Mouse (Mus musculus) heart, embryonic 12.5 days (tissue): ENCODE results near the gene Ncoa5. TPM values are rescaled to one million over a fixed set of nuclear protein-coding genes. Genes with fewer than 3 reads are reported as not detected.

ENCODE experiments used
- ATAC-seq: fragments of 200-750 bp; cut with Nextera tagmentation; 2 replicates; pipeline ENCODE4 v1.8.0; 2017; ENCODE audit warnings: moderate TSS enrichment, moderate library complexity; ENCODE audit not compliant: insufficient number of reproducible peaks, low FRiP score
- H3K27ac ChIP-seq: fragments of 300-500 bp; sonication (generic); 2 replicates; pipeline ENCODE4 v1.5.1; 2016; ENCODE audit warnings: mild to moderate bottlenecking, moderate library complexity; ENCODE audit not compliant: poor library complexity, severe bottlenecking
- H3K27me3 ChIP-seq: fragments of 300-500 bp; sonication (generic); replicated peaks from 2 replicates; pipeline ENCODE4 v1.6.1; 2016; ENCODE audit warnings: mild to moderate bottlenecking, moderate library complexity
- H3K36me3 ChIP-seq: fragments of 300-500 bp; sonication (generic); 2 replicates; pipeline ENCODE4 v1.6.1; 2016; ENCODE audit warnings: mild to moderate bottlenecking, moderate library complexity
- H3K4me1 ChIP-seq: fragments of 300-500 bp; sonication (generic); replicated peaks from 2 replicates; pipeline ENCODE4 v1.6.1; 2016; ENCODE audit warnings: mild to moderate bottlenecking
- H3K4me2 ChIP-seq: fragments of 300-500 bp; sonication (generic); 2 replicates; pipeline ENCODE4 v1.6.1; 2016; ENCODE audit warnings: mild to moderate bottlenecking, moderate library complexity
- H3K4me3 ChIP-seq: fragments of 300-500 bp; sonication (generic); 2 replicates; pipeline ENCODE4 v1.5.1; 2016; ENCODE audit warnings: mild to moderate bottlenecking
- H3K9ac ChIP-seq: fragments of 300-500 bp; sonication (generic); 2 replicates; pipeline ENCODE4 v1.6.1; 2016; ENCODE audit warnings: mild to moderate bottlenecking, moderate library complexity
- H3K9me3 ChIP-seq: fragments of 300-500 bp; sonication (generic); replicated peaks from 2 replicates; pipeline ENCODE4 v1.6.1; 2016; ENCODE audit warnings: mild to moderate bottlenecking, moderate library complexity
- WGBS: fragments of 180-500 bp; shearing (Covaris S2); methylation state at CpG from one replicate; pipeline ENCODE4 v1.1.7; 2016; 5-methylcytosine and 5-hydroxymethylcytosine counted together
- polyA plus RNA-seq: library from polyadenylated mRNA; unstranded; fragments of >200 nt; fragmentation: Nextera tagmentation; extraction: Ambion mirVana; gene quantifications from 2 replicates; pipeline ENCODE4 v1.2.1, GENCODE M21; 2016

Gene Ncoa5
- polyA plus RNA-seq, 1 experiment from 2014 or later = 50.6 TPM

GRCm38 (mm10) chr2:165043729-165044128 is 9.1 kb upstream of the Ncoa5 start:
- ATAC-seq = no peak
- H3K4me2 ChIP-seq = no peak overlapping the region
- no peak overlapping the region for H3K27ac ChIP-seq
- no peak overlapping the region for H3K9ac ChIP-seq
- H3K4me1 ChIP-seq = no peaks in the 10 kb centered on the region
- no peaks in the 10 kb centered on the region for H3K36me3 ChIP-seq
- no peaks in the 10 kb centered on the region for H3K9me3 ChIP-seq
- H3K4me3 ChIP-seq = no peak overlapping the region
- H3K27me3 ChIP-seq = no peaks in the 10 kb centered on the region
- WGBS = 62% methylated on average over 2 of the region's 2 CpGs

DNA sequence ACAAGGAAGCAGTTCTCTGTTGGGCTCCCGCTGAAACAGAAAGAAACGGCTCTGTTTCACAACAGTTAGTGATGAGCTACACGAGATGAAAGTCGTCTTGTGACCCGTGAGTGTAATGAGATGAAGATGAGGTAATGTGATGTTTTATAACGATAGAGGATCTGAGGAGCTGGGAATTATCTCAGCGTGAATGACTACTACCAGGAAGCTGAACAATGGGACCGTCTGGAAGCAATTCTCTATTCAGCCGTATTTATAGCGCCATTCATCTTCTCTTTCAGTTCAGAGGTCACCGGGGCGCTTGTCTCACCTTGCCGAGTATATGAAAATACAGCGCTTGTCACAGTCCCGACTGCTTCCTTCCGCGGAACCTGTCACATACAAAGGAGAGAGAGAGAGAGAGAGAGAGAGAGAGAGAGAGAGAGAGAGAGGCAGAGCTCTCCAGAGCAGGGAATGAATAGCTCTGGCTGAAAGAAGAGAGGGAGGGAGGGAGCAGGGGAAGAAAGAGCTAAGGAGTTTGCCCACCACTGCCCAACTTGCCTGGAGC is 8.5 kb upstream of the Ncoa5 start:
- Histone ChIP-seq H3K9me3 (no peaks in the 10 kb centered on the region), H3K9ac (no peak overlapping the region), H3K36me3 (no peaks in the 10 kb centered on the region), H3K4me2 (peak overlapping the region; percentile 4; the same call in 1 of the 2 replicates), H3K4me1 (no peaks in the 10 kb centered on the region), H3K27me3 (no peaks in the 10 kb centered on the region), H3K27ac (no peak overlapping the region), H3K4me3 (no peak overlapping the region)
- no peak for ATAC-seq
- WGBS = 36% methylated on average over 17 of the region's 17 CpGs

DNA sequence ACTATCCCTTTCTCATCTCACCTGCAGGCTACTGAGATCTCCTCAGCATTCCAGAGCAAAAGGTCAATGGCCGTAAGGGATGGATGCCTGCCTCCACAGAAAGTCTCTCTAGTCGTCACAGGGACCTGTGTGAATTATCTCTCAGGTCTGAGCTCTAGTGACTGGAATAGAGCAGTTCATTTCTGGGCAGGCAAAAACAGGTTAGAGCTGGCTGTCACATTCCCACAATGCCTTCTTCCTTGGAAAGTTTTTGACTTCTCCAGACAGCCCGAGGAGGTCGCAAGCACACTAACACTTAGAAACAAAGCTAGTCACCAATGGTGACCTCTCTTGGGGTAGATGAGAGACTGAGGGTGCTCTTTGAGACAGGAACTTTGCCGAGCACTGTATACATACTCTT is 7.5 kb upstream of the Ncoa5 start:
- 63% methylated on average over 5 of the region's 5 CpGs for WGBS

GRCm38 (mm10) chr2:165037415-165037814 is 2.7 kb upstream of the Ncoa5 start:
- Histone ChIP-seq H3K27me3 (no peaks in the 10 kb centered on the region), H3K36me3 (no peaks in the 10 kb centered on the region), H3K4me2 (no peak overlapping the region), H3K4me3 (no peak overlapping the region), H3K4me1 (peaks cover 17% of the 10 kb centered on the region), H3K27ac (no peak overlapping the region), H3K9me3 (no peaks in the 10 kb centered on the region), H3K9ac (no peak overlapping the region)
- WGBS = 57% methylated on average over 4 of the region's 4 CpGs
- ATAC-seq = no peak

More for the DNA sequence above, 7.5 kb upstream of the Ncoa5 start:
- Histone ChIP-seq H3K4me1 (no peaks in the 10 kb centered on the region), H3K4me3 (no peak overlapping the region), H3K4me2 (no peak overlapping the region), H3K9me3 (no peaks in the 10 kb centered on the region), H3K9ac (no peak overlapping the region), H3K27me3 (no peaks in the 10 kb centered on the region), H3K36me3 (no peaks in the 10 kb centered on the region), H3K27ac (no peak overlapping the region)
- no peak for ATAC-seq

GRCm38 (mm10) chr2:165035058-165035431 is 378 bp upstream of the Ncoa5 start:
- H3K27me3 ChIP-seq = no peaks in the 10 kb centered on the region
- no peaks in the 10 kb centered on the region for H3K9me3 ChIP-seq
- peaks cover 19% of the 10 kb centered on the region for H3K4me1 ChIP-seq
- H3K9ac ChIP-seq = no peak overlapping the region
- H3K4me2 ChIP-seq = peak overlapping the region; percentile 81
- no peak overlapping the region for H3K27ac ChIP-seq
- ATAC-seq = no peak
- no peaks in the 10 kb centered on the region for H3K36me3 ChIP-seq
- peak overlapping the region; percentile 85 for H3K4me3 ChIP-seq
- whole genome bisulfite sequencing = 46% methylated on average over 5 of the region's 5 CpGs

DNA sequence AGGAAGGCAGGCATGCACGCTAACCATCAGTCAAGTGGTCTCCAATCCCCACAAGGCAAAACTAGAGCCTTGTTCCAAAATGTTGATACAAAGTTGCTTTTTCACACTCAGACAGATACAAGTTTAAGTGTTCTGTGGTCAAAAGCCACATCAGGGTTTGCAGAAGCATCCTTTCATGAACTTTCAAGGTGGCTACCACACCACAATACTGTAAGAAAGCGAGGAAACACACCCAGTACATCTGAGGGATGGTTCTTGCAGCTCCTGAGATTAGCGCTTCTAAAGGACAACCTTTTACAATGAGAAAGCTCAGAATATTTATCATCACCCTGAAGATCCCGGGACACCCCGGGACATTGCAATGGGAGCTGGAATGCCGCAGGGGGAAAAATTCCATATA is 1.4 kb downstream of the Ncoa5 start:
- H3K4me3 ChIP-seq = peak overlapping the region; percentile 85
- no peaks in the 10 kb centered on the region for H3K9me3 ChIP-seq
- H3K36me3 ChIP-seq = no peaks in the 10 kb centered on the region
- peak overlapping the region; percentile 92 for H3K9ac ChIP-seq
- 43% methylated on average over 6 of the region's 6 CpGs for WGBS
- no peaks in the 10 kb centered on the region for H3K27me3 ChIP-seq
- peak overlapping the region; percentile 81 for H3K4me2 ChIP-seq
- H3K27ac ChIP-seq = no peak overlapping the region
- ATAC-seq = no peak
- peaks cover 24% of the 10 kb centered on the region for H3K4me1 ChIP-seq

DNA sequence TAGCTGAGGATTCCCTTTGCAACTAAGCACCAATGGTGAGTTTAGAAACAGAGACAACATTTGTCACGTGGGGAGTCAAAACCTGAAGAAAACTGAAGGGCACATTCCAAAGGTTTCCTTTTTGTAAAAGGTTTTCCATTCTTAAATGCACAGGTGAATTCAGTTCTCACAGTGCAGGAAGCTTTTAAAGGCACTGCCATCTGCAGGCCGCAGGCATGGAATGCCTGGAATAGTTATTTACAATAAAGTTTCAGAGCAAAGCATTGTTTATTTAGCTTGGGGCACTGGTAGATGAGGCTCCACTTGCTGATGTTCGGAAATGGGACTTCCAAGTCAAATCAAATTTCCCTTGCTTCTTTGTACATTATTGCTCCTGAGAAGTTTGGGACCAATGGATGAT is 2.1 kb downstream of the Ncoa5 start:
- no peak overlapping the region for H3K4me3 ChIP-seq
- no peaks in the 10 kb centered on the region for H3K9me3 ChIP-seq
- H3K36me3 ChIP-seq = no peaks in the 10 kb centered on the region
- H3K27me3 ChIP-seq = no peaks in the 10 kb centered on the region
- WGBS = 64% methylated on average over 3 of the region's 3 CpGs
- no peak overlapping the region for H3K27ac ChIP-seq
- ATAC-seq = no peak
- peaks cover 27% of the 10 kb centered on the region for H3K4me1 ChIP-seq
- H3K9ac ChIP-seq = no peak overlapping the region
- H3K4me2 ChIP-seq = no peak overlapping the region

- no peak overlapping the region for H3K4me3 ChIP-seq
- H3K9me3 ChIP-seq = no peaks in the 10 kb centered on the region
- 81% methylated on average over 1 of the region's 1 CpGs for WGBS
- peaks cover 8% of the 10 kb centered on the region for H3K36me3 ChIP-seq
- no peak for ATAC-seq
- H3K4me1 ChIP-seq = peaks cover 14% of the 10 kb centered on the region; the same call in 1 of the 2 replicates
- H3K27me3 ChIP-seq = no peaks in the 10 kb centered on the region
- no peak overlapping the region for H3K9ac ChIP-seq
- H3K27ac ChIP-seq = no peak overlapping the region
- H3K4me2 ChIP-seq = no peak overlapping the region
Observed at GRCm38 (mm10) chr2:165027163-165027562, 7.5 kb downstream of the Ncoa5 start.

DNA sequence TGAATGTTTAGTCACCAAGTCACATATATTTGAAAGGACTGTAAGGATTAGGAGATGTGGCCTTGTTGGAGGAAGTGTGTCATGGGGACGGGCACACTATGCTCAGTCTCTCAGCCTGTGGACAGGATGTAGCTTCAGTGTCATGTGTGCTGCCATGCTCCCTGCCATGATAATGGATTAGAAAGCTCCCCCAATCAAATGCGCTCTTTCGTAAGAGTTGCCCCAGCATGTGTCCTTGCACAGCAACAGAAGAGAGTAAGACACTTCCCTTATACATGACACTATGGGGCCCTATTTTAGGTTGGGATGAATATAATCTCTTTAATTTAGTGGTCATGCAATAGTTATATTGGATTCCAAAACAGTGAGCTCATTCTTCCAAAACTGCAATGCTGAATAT is 14.2 kb downstream of the Ncoa5 start:
- Histone ChIP-seq H3K9me3 (no peaks in the 10 kb centered on the region), H3K9ac (no peak overlapping the region), H3K4me3 (no peak overlapping the region), H3K27ac (no peak overlapping the region), H3K4me1 (no peaks in the 10 kb centered on the region), H3K36me3 (peaks cover 25% of the 10 kb centered on the region), H3K27me3 (no peaks in the 10 kb centered on the region), H3K4me2 (no peak overlapping the region)
- ATAC-seq = no peak
- 84% methylated on average over 3 of the region's 3 CpGs for WGBS

- no peak for ATAC-seq
- H3K36me3 ChIP-seq = peaks cover 41% of the 10 kb centered on the region
Observed at GRCm38 (mm10) chr2:165014935-165015334, 19.7 kb downstream of the Ncoa5 start.

GRCm38 (mm10) chr2:165010351-165010750 is 24.3 kb downstream of the Ncoa5 start:
- no peak overlapping the region for H3K27ac ChIP-seq
- peaks cover 81% of the 10 kb centered on the region for H3K36me3 ChIP-seq
- no peaks in the 10 kb centered on the region for H3K27me3 ChIP-seq
- 68% methylated on average over 10 of the region's 10 CpGs for WGBS
- no peaks in the 10 kb centered on the region for H3K4me1 ChIP-seq
- H3K9ac ChIP-seq = no peak overlapping the region
- H3K4me3 ChIP-seq = no peak overlapping the region
- no peaks in the 10 kb centered on the region for H3K9me3 ChIP-seq
- H3K4me2 ChIP-seq = no peak overlapping the region
- no peak for ATAC-seq

More at GRCm38 (mm10) chr2:165014935-165015334, 19.7 kb downstream of the Ncoa5 start:
- Histone ChIP-seq H3K27ac (no peak overlapping the region), H3K9ac (no peak overlapping the region), H3K4me2 (no peak overlapping the region), H3K9me3 (no peaks in the 10 kb centered on the region), H3K27me3 (no peaks in the 10 kb centered on the region), H3K4me3 (no peak overlapping the region), H3K4me1 (no peaks in the 10 kb centered on the region)
- WGBS = 88% methylated on average over 5 of the region's 5 CpGs

- WGBS = 81% methylated on average over 2 of the region's 2 CpGs
- Histone ChIP-seq H3K27ac (no peak overlapping the region), H3K9ac (no peak overlapping the region), H3K27me3 (no peaks in the 10 kb centered on the region), H3K4me2 (no peak overlapping the region), H3K9me3 (no peaks in the 10 kb centered on the region), H3K36me3 (peaks cover 88% of the 10 kb centered on the region), H3K4me1 (no peaks in the 10 kb centered on the region), H3K4me3 (no peak overlapping the region)
- ATAC-seq = no peak
Observed at GRCm38 (mm10) chr2:165009581-165009980, 25.1 kb downstream of the Ncoa5 start.
